Mouse (Mus musculus): ENCODE data around the gene Gpr162.
"Not testable (repeated sequence)": the region's sequence is repeated elsewhere in the genome, so short reads cannot be mapped to it uniquely, and the experiment has no call there.

Gpr162 gene

GRCm38 (mm10) chr6:124863658-124864298 lies at the start of gene Gpr162:
TSS of gene Gpr162 (minus strand) at chr6:124863983.
- peak; percentile 58 to 78 for DNase-seq (ENCODE audit: inconsistent age in 2 of 2, low spot score in 1 of 2)

GRCm38 (mm10) chr6:124913214-124913613 lies 49.4 kb upstream of the Gpr162 start:
- DNase-seq (ENCODE audit: inconsistent age in 2 of 2, low spot score in 1 of 2) = no peak

- peak; percentile 17 to 27 for DNase-seq (ENCODE audit: inconsistent age in 2 of 2, low spot score in 1 of 2)
These were observed 47.9 kb upstream of the Gpr162 start, which contains the start of gene Lag3 for GRCm38 (mm10) chr6:124911533-124912218. TSS of gene Lag3 (minus strand) at chr6:124911705.

GRCm38 (mm10) chr6:124910032-124910431 lies 46.2 kb upstream of the Gpr162 start:
- DNase-seq (ENCODE audit: inconsistent age in 2 of 2, low spot score in 1 of 2) = peak; percentile 23 to 36

GRCm38 (mm10) chr6:124907767-124908166 lies 44.0 kb upstream of the Gpr162 start:
- peak in 1 of 2 experiments; percentile 18 for DNase-seq (ENCODE audit: inconsistent age in 2 of 2, low spot score in 1 of 2)

GRCm38 (mm10) chr6:124904991-124905860 lies 41.4 kb upstream of the Gpr162 start:
- peak; percentile 49 to 74 for DNase-seq (ENCODE audit: inconsistent age in 2 of 2, low spot score in 1 of 2)

- peak; percentile 79 to 92 for DNase-seq (ENCODE audit: inconsistent age in 2 of 2, low spot score in 1 of 2)
These were observed 40.6 kb upstream of the Gpr162 start for GRCm38 (mm10) chr6:124904161-124904981.

- DNase-seq (ENCODE audit: inconsistent age in 2 of 2, low spot score in 1 of 2) = peak; percentile 95 to 99
These were observed 39.9 kb upstream of the Gpr162 start for GRCm38 (mm10) chr6:124903580-124904151.

GRCm38 (mm10) chr6:124901851-124902250 lies 38.1 kb upstream of the Gpr162 start:
- DNase-seq (ENCODE audit: inconsistent age in 2 of 2, low spot score in 1 of 2) = no peak

- peak; percentile 38 to 42 for DNase-seq (ENCODE audit: inconsistent age in 2 of 2, low spot score in 1 of 2)
These were observed 37.2 kb upstream of the Gpr162 start for GRCm38 (mm10) chr6:124900801-124901480.

GRCm38 (mm10) chr6:124900056-124900800 lies 36.4 kb upstream of the Gpr162 start:
- no peak for DNase-seq (ENCODE audit: inconsistent age in 2 of 2, low spot score in 1 of 2)

- DNase-seq (ENCODE audit: inconsistent age in 2 of 2, low spot score in 1 of 2) = no peak
These were observed 34.6 kb upstream of the Gpr162 start for GRCm38 (mm10) chr6:124898359-124898758.

GRCm38 (mm10) chr6:124894113-124894512 lies 30.3 kb upstream of the Gpr162 start:
- DNase-seq (ENCODE audit: inconsistent age in 2 of 2, low spot score in 1 of 2) = not testable (repeated sequence)

- no peak for DNase-seq (ENCODE audit: inconsistent age in 2 of 2, low spot score in 1 of 2)
These were observed 27.2 kb upstream of the Gpr162 start for GRCm38 (mm10) chr6:124890997-124891396.

- DNase-seq (ENCODE audit: inconsistent age in 2 of 2, low spot score in 1 of 2) = no peak
These were observed 24.9 kb upstream of the Gpr162 start for GRCm38 (mm10) chr6:124888555-124889125.

GRCm38 (mm10) chr6:124887986-124888385 lies 24.2 kb upstream of the Gpr162 start, which contains the start of gene Cd4:
TSS of gene Cd4 (minus strand) at chr6:124888221.
- no peak for DNase-seq (ENCODE audit: inconsistent age in 2 of 2, low spot score in 1 of 2)

- DNase-seq (ENCODE audit: inconsistent age in 2 of 2, low spot score in 1 of 2) = no peak
These were observed 22.2 kb upstream of the Gpr162 start for GRCm38 (mm10) chr6:124885956-124886381.

- no peak for DNase-seq (ENCODE audit: inconsistent age in 2 of 2, low spot score in 1 of 2)
These were observed 21.1 kb upstream of the Gpr162 start for GRCm38 (mm10) chr6:124884714-124885500.

Measured in adrenal gland, adult (tissue).